Mouse (Mus musculus) liver (tissue): ENCODE results near the gene Gmppb.

Source experiments
- DNase-seq: peaks from one replicate; pipeline ENCODE4 v3.0.0-alpha.2; 2020; ENCODE audit warnings: mixed read lengths

The Gmppb gene

DNA sequence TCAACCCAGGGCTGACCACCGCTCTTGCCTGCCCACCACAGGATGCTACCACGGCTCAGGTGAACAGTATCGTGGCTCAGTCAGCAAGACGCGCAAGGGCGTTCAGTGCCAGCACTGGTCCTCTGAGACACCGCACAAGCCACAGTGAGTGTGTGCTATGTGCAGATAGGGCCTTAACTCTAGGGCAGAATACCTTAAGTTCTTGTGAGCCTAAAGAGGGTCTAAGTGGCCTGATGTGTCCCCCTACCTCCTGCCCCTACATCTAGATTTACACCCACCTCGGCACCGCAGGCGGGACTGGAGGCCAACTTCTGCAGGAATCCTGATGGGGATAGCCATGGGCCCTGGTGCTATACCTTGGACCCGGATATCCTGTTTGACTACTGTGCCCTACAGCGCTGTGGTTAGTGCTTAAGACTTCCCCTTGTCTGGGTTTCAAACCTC is 34.0 kb downstream of the Gmppb start, which contains the start of gene Rnf123:
Rnf123 (minus strand) TSS at position 359 of the 444 bp plus-strand sequence.
- DNase-seq, result peak; percentile 79

DNA sequence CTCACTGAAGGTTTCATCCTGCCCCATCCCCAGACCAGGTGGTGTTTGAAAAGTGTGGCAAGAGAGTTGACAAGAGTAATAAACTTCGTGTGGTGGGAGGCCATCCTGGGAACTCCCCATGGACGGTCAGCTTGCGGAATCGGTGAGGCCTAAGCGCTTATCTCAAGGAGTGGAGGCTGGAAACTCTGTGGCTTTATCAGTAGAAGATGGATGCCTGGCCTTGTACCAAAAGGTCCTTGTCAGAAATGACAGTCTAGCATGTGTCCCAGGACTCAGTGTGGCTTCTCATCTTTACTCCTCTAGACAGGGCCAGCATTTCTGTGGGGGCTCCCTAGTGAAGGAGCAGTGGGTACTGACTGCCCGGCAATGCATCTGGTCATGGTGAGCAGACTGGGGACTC is 34.5 kb downstream of the Gmppb start:
- peak; percentile 74 for DNase-seq

DNA sequence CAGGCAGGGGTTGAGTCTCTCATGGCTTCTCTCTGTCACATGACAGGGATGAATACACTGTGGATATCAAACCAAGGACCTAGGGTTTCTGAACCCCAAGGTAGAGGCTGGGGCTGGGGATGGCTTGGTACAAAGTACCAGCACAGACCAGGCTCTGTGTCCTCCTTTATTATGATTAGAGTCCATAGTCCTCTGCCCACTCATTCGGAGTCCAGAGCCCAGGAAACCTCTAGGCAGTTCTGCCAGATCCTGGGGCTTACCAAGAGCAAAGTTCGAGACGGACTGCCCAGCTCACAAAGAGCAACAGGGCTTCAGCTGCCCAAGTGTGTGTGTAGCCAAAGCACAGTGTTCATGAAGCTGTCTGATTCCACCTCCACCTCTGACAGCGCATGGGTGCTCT is 36.2 kb downstream of the Gmppb start:
- DNase-seq, result no peak

DNA sequence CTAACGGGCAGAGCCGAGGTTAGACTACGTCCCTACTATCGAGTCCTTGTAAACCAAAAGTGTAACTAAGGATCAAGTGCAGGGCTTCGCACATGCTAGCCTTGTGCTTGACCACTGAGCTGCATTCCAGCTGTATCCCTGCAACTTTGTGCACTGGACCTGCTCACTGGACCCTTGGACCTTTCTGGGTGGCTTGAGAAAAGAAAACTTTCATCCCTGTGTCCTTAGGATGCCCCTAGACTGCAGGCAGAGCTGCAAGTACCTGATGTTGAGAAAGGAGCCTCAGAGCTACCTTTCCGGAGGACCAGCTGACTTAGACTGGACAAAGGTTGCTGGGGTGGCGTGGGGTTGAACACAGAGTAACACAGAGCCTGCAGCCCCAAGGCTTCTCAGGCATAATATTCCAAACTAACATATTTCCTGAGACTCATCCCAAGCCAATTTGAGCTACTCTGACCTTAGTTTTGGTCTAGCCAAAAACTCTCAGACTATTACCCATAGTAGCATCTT is 41.6 kb downstream of the Gmppb start:
- DNase-seq, result no peak

DNA sequence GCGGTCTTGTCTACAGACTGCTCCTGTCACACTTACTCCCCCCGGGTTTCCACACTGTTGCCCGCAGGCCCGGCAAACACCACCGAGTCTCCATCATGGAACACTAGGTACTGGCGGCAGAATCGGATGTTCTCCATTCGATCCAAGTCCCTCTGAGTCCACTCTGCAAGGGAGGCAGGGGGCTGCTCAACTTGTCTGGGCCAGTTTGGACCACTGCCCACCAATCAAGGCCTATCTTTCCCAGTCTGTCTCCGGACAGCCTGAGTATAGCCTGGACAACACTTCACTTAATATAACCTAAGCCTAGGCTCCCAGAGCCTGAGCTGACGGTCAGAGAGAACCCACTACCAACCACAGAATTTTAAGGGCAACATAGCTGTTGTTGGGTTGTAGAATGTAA is 44.5 kb downstream of the Gmppb start:
- no peak for DNase-seq

DNA sequence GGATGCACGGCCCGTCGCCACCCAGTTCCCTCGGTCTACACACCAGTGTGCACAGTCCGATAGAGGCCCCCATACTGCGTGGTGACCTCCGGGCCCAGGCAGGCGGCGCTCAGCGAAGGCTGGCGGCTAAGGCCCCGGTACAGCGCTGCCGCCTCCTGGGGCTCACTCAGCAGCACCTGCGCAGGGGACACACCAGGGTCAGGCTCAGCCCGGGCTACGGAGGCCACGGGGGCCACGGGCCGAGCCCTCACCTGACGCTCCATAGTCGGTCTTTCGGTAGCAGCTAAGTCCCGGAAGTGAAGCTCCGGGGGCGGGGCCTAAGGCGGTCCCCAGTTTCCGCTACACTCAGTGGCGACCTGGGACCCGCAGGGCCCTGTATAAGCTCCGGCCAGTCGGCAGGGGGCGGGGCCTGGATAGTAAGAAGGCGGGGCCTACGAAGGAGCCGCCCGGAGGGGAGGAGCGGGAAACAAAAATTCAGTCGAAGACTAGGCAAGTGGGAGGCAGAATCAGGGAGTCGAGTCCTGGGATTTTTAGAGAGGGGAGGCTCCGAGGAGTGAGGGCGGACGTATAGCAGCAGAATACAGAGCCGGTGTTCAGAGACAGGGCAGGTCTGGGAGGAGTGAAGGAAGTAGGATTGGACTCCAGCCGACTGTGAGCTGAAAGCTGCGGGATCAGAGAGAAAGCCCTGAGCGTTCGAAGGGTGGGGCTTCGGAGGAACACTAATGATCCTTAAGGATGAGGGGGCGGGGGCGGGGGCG is 45.3 kb downstream of the Gmppb start, which contains the start of gene Apeh:
Apeh (minus strand) TSS at position 423 of the 758 bp plus-strand sequence.
- peak; percentile 99 for DNase-seq

DNA sequence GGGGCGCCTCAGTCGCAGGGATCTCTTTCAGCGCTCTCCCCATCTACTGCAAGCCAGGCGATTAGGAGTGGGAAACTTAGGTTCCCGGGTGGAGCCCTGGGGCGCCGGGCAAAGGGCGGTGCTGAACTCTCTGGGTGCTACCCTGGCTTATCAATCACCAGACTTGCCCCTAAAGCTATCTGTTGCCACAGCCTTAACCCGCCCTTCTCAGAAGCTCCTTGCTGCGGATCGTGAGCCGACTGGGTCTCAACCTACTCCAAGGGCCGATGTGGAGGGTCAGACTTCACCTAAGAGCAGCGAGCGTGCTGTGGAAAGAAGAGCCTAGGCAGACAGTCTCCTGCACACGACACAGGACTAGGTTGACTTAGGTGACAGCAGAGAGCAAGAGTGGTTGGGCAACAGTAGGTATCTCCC is 46.0 kb downstream of the Gmppb start:
- DNase-seq, result peak; percentile 96

DNA sequence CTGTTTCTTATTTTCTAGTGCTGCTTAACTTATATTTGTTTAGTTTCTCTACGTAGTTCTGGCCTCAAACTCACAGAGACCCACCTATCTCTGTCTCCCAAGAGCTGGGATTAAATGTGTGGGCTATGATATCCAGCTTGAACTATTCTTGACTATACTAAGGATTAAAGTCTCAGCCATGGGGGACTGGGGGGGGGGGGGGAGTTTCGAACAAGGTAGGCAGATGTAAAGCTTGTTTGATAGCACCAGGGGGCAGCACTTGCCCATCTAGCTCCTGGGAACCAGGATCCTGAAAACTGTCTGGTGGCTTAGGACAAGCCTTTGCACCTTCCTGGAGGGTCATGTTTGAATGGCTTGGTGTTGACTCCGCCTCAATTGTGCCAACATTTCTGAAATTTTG is 46.5 kb downstream of the Gmppb start:
- peak; percentile 87 for DNase-seq

DNA sequence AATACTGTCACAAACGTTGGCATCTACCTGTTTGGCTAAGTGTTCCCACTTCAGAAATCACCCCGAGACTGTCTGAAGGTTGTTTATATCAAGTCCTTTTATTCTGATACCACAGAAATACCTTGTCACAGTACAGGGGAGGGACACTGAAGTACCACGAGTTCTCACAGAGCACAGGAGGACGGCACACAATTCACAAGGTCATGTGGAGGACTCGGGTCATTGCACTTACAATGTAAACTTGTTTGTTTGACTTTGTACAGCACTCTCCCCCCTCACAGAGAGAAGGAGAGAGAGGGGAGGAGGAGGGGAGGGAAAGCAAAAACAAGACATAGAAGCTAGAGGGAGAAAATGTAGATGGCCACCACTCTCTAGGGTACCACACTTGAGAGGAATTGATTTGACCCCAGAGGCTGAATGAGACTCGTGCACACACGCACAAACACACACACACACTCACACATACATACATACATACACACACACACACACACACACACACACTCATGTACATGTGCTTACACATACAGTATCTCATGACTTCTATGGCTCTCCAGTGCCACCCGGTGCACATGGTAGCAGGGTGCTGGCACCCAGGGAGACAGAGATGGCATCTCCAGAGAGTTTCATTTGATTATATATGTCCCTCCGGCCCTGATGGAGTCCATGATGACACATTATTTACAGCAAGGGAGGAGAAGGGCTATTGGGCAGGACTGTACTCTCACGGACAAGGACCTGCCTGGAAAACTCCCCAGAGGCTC is 47.1 kb downstream of the Gmppb start:
- peak; percentile 70 for DNase-seq

DNA sequence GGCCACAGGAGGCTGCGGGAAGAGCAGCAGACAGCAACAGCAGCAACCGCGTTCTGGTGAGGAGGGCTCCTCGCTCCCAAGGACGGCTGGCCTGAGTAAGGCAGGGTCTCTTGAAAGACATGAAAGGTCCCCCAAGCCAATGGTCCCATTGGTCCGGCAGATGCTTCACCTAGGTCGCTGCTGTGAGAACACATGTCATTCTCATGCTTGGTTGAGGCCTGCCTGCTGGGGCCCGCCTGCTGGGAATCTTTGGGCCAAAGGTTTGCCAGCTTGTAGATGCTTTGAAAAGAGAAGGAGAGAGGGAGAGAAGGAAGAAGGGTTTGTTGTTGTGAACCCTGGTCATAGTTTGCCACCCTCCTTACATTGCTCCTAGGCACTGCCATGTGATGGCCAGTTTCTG is 50.6 kb downstream of the Gmppb start:
- DNase-seq, result no peak
